Mouse (Mus musculus) ES-E14 (cell line): ENCODE measurements around the gene Usp19. TPM values are rescaled to one million over a fixed set of nuclear protein-coding genes. Genes with fewer than 3 reads are reported as not detected.

Experiments used
- DNase-seq: peaks from one replicate; pipeline ENCODE4 v3.0.0-alpha.2; 2013; ENCODE audit warnings: low read depth, low spot score
- H3K27ac ChIP-seq: 2 replicates; pipeline ENCODE4 v1.5.1; 2012; ENCODE audit warnings: low read depth, mild to moderate bottlenecking, low read length, moderate library complexity, mixed read lengths; ENCODE audit not compliant: poor library complexity, insufficient read depth, severe bottlenecking
- H3K36me3 ChIP-seq: 2 replicates; pipeline ENCODE4 v1.6.1; 2012; ENCODE audit warnings: mild to moderate bottlenecking, low read length, moderate library complexity, mixed read lengths; ENCODE audit not compliant: control insufficient read depth, poor library complexity, insufficient read depth, severe bottlenecking
- H3K4me1 ChIP-seq, 2 experiments: fragments of 150-350 bp in 1 of 2; sonication (generic) in 1 of 2; 2 replicates each; pipeline ENCODE4 v1.6.1; 2012; ENCODE audit warnings: low read length in 2 of 2, mild to moderate bottlenecking in 1 of 2, mixed read lengths in 1 of 2; ENCODE audit not compliant: control insufficient read depth in 2 of 2, insufficient read depth in 2 of 2, poor library complexity in 1 of 2
- H3K4me3 ChIP-seq, 2 experiments: fragments of 150-350 bp in 1 of 2; sonication (generic) in 1 of 2; 2 replicates each; pipeline ENCODE4 v1.5.1; 2012; ENCODE audit warnings: low read length in 2 of 2, low read depth in 1 of 2, mild to moderate bottlenecking in 1 of 2, mixed read lengths in 1 of 2; ENCODE audit not compliant: insufficient read depth in 1 of 2, poor library complexity in 1 of 2, severe bottlenecking in 1 of 2
- H3K9ac ChIP-seq: 2 replicates; pipeline ENCODE4 v1.6.1; 2012; ENCODE audit warnings: low read depth, mild to moderate bottlenecking, low read length, mixed read lengths; ENCODE audit not compliant: poor library complexity, insufficient read depth, severe bottlenecking
- H3K9me3 ChIP-seq: fragments of 150-350 bp; sonication (generic); 2 replicates; pipeline ENCODE4 v1.6.1; 2012; ENCODE audit warnings: low read depth, mild to moderate bottlenecking, low read length; ENCODE audit not compliant: control insufficient read depth, insufficient read depth
- CHD2 ChIP-seq: IDR thresholded peaks from 2 replicates; pipeline ENCODE4 v1.6.1; 2014; ENCODE audit warnings: mild to moderate bottlenecking, low read depth, low read length, inconsistent platforms
- HCFC1 ChIP-seq: IDR thresholded peaks from 2 replicates; pipeline ENCODE4 v1.6.1; 2012; ENCODE audit warnings: low read length, inconsistent platforms, borderline replicate concordance; ENCODE audit not compliant: insufficient read depth
- MAFK ChIP-seq: IDR thresholded peaks from 2 replicates; pipeline ENCODE4 v1.6.1; 2014; ENCODE audit warnings: mild to moderate bottlenecking, low read depth, low read length, inconsistent platforms; ENCODE audit not compliant: insufficient read depth
- ZC3H11A ChIP-seq: IDR thresholded peaks from 2 replicates; pipeline ENCODE4 v1.6.1; 2012; ENCODE audit warnings: low read depth, mild to moderate bottlenecking, inconsistent platforms, low read length, borderline replicate concordance
- ZNF384 ChIP-seq: IDR thresholded peaks from 2 replicates; pipeline ENCODE4 v1.6.1; 2012; ENCODE audit warnings: low read depth, low read length, inconsistent platforms
- in situ Hi-C, 2 experiments: fragments of 600-800 bp; cut with MboI; formaldehyde crosslinking; loops; one replicate each; pipeline ENCODE4 v1.15.1; 2025; ENCODE audit warnings: low sequenced_read_pairs in 2 of 2, inconsistent platforms in 1 of 2; ENCODE audit not compliant: unreplicated experiment in 2 of 2
- total RNA-seq: library from RNA; depleted of rRNA; stranded (reverse); fragments of 300-350 nt; gene quantifications from 2 replicates; pipeline ENCODE4 v1.2.3, GENCODE M21; 2012

The Usp19 gene
- total RNA-seq, 1 experiment = 92.1 TPM

DNA sequence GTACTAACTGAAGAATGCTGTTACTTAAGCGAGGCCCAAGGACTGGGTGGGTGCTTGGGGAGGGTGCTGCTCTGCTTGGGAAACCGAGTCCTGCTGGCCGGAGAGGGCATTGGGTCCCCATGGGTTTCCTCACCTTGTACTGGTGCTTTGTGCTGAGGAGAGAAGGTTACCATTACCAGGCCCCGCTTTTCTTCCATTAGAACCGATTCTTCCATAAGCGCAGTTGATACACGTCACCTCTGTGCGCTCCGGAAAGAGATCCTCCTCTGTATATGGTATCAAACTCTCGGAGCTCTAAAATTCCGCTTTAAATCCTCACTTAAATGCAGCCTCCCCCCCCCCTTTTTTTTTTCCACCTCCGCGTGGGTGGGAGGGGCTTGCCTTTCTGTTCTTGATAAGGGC lies 27.5 kb downstream of the Usp19 start:
- DNase-seq = peak; percentile 42
- TF ChIP-seq CHD2 (no peak), MAFK (no peak), ZC3H11A (no peak), ZNF384 (peak; percentile 68; the same call in 1 of the 2 replicates)
- H3K4me3 ChIP-seq = peak overlapping the region; percentile 92 to 97
- peaks cover 0 to 5% of the 10 kb centered on the region in 2 experiments; a peak in 2 of 4 replicates for H3K4me1 ChIP-seq
- in situ Hi-C loops = no loop called here
- H3K27ac ChIP-seq = peak overlapping the region; percentile 99
- peak overlapping the region; percentile 99 for H3K9ac ChIP-seq
- H3K9me3 ChIP-seq = no peaks in the 10 kb centered on the region
- peaks cover 18% of the 10 kb centered on the region for H3K36me3 ChIP-seq

DNA sequence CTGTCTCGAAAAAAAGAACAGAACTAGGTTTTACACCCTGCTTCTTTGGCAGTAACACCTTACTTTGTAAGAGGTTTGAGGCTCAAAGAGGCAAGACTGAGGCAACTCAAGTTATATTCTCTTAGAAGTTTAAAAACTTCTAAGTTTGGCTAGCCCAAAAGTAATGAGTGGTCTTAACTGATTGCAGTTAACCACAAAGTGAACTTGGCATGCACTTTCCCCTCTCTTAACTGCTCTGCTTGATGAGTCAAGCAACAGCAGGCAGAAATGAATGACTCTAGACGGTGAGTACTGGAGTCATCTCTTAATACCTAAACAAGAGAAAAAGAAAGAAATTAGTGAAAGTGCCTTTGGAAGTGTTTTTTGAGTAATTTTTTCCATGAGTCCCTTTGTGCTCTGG lies 31.2 kb downstream of the Usp19 start:
- no peaks in the 10 kb centered on the region for H3K9me3 ChIP-seq
- no peak for DNase-seq
- H3K4me1 ChIP-seq = peaks cover 0 to 5% of the 10 kb centered on the region in 2 experiments; a peak in 1 of 4 replicates
- no peak overlapping the region for H3K27ac ChIP-seq
- no peaks in the 10 kb centered on the region; the same call in 1 of the 2 replicates for H3K36me3 ChIP-seq
- no peak overlapping the region for H3K9ac ChIP-seq
- TF ChIP-seq ZNF384 = no peak
- no peak for TF ChIP-seq HCFC1
- TF ChIP-seq ZC3H11A = no peak
- no peak for TF ChIP-seq CHD2
- in situ Hi-C loops = no loop called here
- H3K4me3 ChIP-seq = no peak overlapping the region

DNA sequence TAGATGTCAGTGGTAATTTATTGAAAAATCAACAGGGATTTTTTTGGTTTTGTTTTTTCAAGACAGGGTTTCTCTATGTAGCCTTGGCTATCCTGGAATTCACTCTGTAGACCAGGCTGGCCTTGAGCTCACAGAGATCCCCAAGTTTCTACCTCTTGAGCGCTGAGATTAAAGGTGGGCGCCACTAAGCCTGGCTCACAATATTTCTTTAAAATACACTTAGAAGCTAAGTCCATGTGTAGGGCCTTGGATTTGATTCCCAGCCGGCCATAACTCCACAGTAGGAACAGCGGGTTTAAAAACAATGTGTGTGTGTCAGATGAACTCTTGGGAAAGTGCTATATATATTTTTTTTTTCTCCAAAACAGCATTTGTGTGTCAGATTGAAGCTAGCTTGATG lies 32.9 kb downstream of the Usp19 start:
- no peak for DNase-seq
- in situ Hi-C loops = no loop called here
- Histone ChIP-seq H3K4me3 (no peak overlapping the region), H3K36me3 (no peaks in the 10 kb centered on the region; the same call in 1 of the 2 replicates), H3K4me1 (peaks cover 0 to 5% of the 10 kb centered on the region in 2 experiments; a peak in 1 of 4 replicates), H3K9ac (no peak overlapping the region), H3K9me3 (no peaks in the 10 kb centered on the region), H3K27ac (no peak overlapping the region)
- TF ChIP-seq ZC3H11A (no peak), MAFK (no peak), HCFC1 (no peak), ZNF384 (no peak), CHD2 (no peak)

DNA sequence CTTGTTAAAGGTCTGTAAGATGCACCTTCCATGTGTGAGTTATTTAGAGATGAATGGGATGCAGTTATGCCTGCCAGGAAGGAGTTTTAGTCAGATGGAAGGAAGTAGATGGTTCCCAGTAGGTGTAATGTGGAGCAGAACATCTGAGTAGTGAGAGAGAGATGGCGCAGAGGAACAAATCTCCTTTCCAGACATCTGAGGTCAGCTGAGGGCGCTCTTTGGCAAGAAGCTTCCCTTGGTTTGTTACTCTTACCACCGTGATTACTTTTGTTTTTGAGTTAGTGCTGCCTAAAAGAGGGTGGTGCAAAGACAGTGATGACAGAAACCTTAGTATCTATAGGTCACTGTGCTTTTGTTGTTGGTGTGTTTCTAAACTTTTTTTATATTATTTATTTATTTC lies 35.0 kb downstream of the Usp19 start:
- Histone ChIP-seq H3K36me3 (peaks cover 5% of the 10 kb centered on the region), H3K27ac (no peak overlapping the region), H3K9ac (no peak overlapping the region; the same call in 1 of the 2 replicates), H3K9me3 (no peaks in the 10 kb centered on the region), H3K4me1 (no peaks in the 10 kb centered on the region; a peak in 1 of 4 replicates), H3K4me3 (no peak overlapping the region)
- DNase-seq = no peak
- no peak for TF ChIP-seq HCFC1
- no peak for TF ChIP-seq MAFK
- TF ChIP-seq ZNF384 = no peak
- TF ChIP-seq CHD2 = no peak
- TF ChIP-seq ZC3H11A = no peak
- in situ Hi-C loops = no loop called here

DNA sequence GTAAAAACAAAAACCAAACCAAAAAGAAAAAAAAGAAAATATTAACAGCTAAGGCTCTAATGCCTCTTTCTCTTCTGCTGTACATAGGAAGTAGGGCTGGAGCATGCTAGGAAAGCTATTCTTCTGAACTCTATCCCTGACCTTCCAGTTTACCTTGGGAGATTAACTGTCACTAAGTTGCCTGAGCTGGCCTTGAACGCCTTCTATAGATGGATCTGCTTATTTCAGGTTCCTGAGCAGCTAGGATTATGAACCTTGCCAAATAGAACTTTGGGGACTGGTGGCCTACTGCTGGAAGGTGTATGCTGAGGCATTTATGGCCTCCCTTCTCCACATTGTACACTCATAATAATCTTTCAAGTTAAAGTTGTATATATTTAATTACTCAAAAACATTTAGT lies 40.6 kb downstream of the Usp19 start:
- TF ChIP-seq CHD2 (no peak), ZC3H11A (no peak), MAFK (no peak), HCFC1 (no peak), ZNF384 (no peak)
- H3K4me1 ChIP-seq = no peaks in the 10 kb centered on the region
- H3K27ac ChIP-seq = no peak overlapping the region
- peaks cover 36% of the 10 kb centered on the region for H3K36me3 ChIP-seq
- H3K9ac ChIP-seq = no peak overlapping the region
- no peaks in the 10 kb centered on the region for H3K9me3 ChIP-seq
- no peak for DNase-seq
- in situ Hi-C loops = no loop called here
- no peak overlapping the region for H3K4me3 ChIP-seq
